Mouse (Mus musculus) midbrain, embryonic 16.5 days (tissue): Measurements from ENCODE around the gene Dync2h1. TPM values are rescaled to one million over a fixed set of nuclear protein-coding genes. Genes with fewer than 3 reads are reported as not detected.

Source experiments
- ATAC-seq: fragments of 200-750 bp; cut with Nextera tagmentation; 2 replicates; pipeline ENCODE4 v1.8.0; 2017; ENCODE audit warnings: moderate TSS enrichment
- H3K27ac ChIP-seq: fragments of 300-500 bp; sonication (generic); 2 replicates; pipeline ENCODE4 v1.5.1; 2014; ENCODE audit warnings: mild to moderate bottlenecking, low read length, mixed read lengths
- H3K27me3 ChIP-seq: fragments of 300-500 bp; sonication (generic); 2 replicates; pipeline ENCODE4 v1.6.1; 2014; ENCODE audit warnings: low read depth, low read length, mixed read lengths; ENCODE audit not compliant: control insufficient read depth, insufficient read depth
- H3K36me3 ChIP-seq: fragments of 300-500 bp; sonication (generic); 2 replicates; pipeline ENCODE4 v1.6.1; 2014; ENCODE audit warnings: mild to moderate bottlenecking, low read length, moderate library complexity, mixed read lengths; ENCODE audit not compliant: control insufficient read depth, insufficient read depth
- H3K4me1 ChIP-seq: fragments of 300-500 bp; sonication (generic); 2 replicates; pipeline ENCODE4 v1.6.1; 2014; ENCODE audit warnings: mild to moderate bottlenecking, low read length, mixed read lengths; ENCODE audit not compliant: control insufficient read depth, insufficient read depth
- H3K4me2 ChIP-seq: fragments of 300-500 bp; sonication (generic); 2 replicates; pipeline ENCODE4 v1.6.1; 2014; ENCODE audit warnings: mild to moderate bottlenecking, low read length, mixed read lengths
- H3K4me3 ChIP-seq: fragments of 300-500 bp; sonication (generic); 2 replicates; pipeline ENCODE4 v1.5.1; 2014; ENCODE audit warnings: low read depth, mild to moderate bottlenecking, low read length, moderate library complexity, mixed read lengths
- H3K9ac ChIP-seq: fragments of 300-500 bp; sonication (generic); 2 replicates; pipeline ENCODE4 v1.6.1; 2014; ENCODE audit warnings: low read depth, low read length, mixed read lengths
- H3K9me3 ChIP-seq: fragments of 300-500 bp; sonication (generic); replicated peaks from 2 replicates; pipeline ENCODE4 v1.6.1; 2014; ENCODE audit warnings: mild to moderate bottlenecking, low read length, mixed read lengths; ENCODE audit not compliant: control insufficient read depth, poor library complexity, severe bottlenecking
- WGBS: fragments of 180-500 bp; shearing (Covaris S2); extraction: QIAGEN DNeasy Blood & Tissue Kit; methylation state at CpG from one replicate; pipeline ENCODE4 v1.1.7; 2014; 5-methylcytosine and 5-hydroxymethylcytosine counted together
- polyA plus RNA-seq: library from polyadenylated mRNA; unstranded; fragments of >200 nt; fragmentation: Nextera tagmentation; extraction: Ambion mirVana; gene quantifications from 2 replicates; pipeline ENCODE4 v1.2.1, GENCODE M21; 2015

The Dync2h1 gene
- polyA plus RNA-seq, 1 experiment from 2014 or later = 20.9 TPM

- WGBS = 87% methylated on average over 3 of the region's 3 CpGs
- no peaks in the 10 kb centered on the region for H3K27me3 ChIP-seq
- H3K9me3 ChIP-seq = no peaks in the 10 kb centered on the region
- no peak for ATAC-seq
- H3K4me2 ChIP-seq = no peak overlapping the region
- no peak overlapping the region for H3K27ac ChIP-seq
- peaks cover 8% of the 10 kb centered on the region for H3K36me3 ChIP-seq
- no peaks in the 10 kb centered on the region for H3K4me1 ChIP-seq
- no peak overlapping the region for H3K9ac ChIP-seq
- H3K4me3 ChIP-seq = no peak overlapping the region
Observed at GRCm38 (mm10) chr9:7070846-7071245, 113.4 kb downstream of the Dync2h1 start.

GRCm38 (mm10) chr9:7050588-7050987, 133.7 kb downstream of the Dync2h1 start:
- Histone ChIP-seq H3K4me3 (no peak overlapping the region), H3K27me3 (no peaks in the 10 kb centered on the region), H3K4me2 (no peak overlapping the region), H3K36me3 (peaks cover 9% of the 10 kb centered on the region; the same call in 1 of the 2 replicates), H3K4me1 (no peaks in the 10 kb centered on the region), H3K9ac (no peak overlapping the region), H3K9me3 (no peaks in the 10 kb centered on the region), H3K27ac (no peak overlapping the region)
- ATAC-seq = no peak
- WGBS = 86% methylated on average over 3 of the region's 3 CpGs

- 95% methylated on average over 5 of the region's 5 CpGs for WGBS
- H3K4me3 ChIP-seq = no peak overlapping the region
- no peak for ATAC-seq
- peaks cover 18% of the 10 kb centered on the region for H3K36me3 ChIP-seq
- H3K4me1 ChIP-seq = no peaks in the 10 kb centered on the region
- H3K9me3 ChIP-seq = no peaks in the 10 kb centered on the region
- no peaks in the 10 kb centered on the region for H3K27me3 ChIP-seq
- H3K27ac ChIP-seq = no peak overlapping the region
- no peak overlapping the region for H3K9ac ChIP-seq
- H3K4me2 ChIP-seq = no peak overlapping the region
Observed at GRCm38 (mm10) chr9:7042635-7043273, 141.5 kb downstream of the Dync2h1 start.

GRCm38 (mm10) chr9:7041231-7041630, 143.0 kb downstream of the Dync2h1 start:
- Histone ChIP-seq H3K4me2 (no peak overlapping the region), H3K9ac (no peak overlapping the region), H3K4me1 (no peaks in the 10 kb centered on the region), H3K27me3 (no peaks in the 10 kb centered on the region), H3K4me3 (no peak overlapping the region), H3K36me3 (peaks cover 16% of the 10 kb centered on the region), H3K9me3 (no peaks in the 10 kb centered on the region), H3K27ac (no peak overlapping the region)
- 92% methylated on average over 5 of the region's 5 CpGs for WGBS
- ATAC-seq = no peak

- H3K9me3 ChIP-seq = no peaks in the 10 kb centered on the region
- H3K27me3 ChIP-seq = no peaks in the 10 kb centered on the region
- no peak overlapping the region for H3K27ac ChIP-seq
- no peak overlapping the region for H3K4me2 ChIP-seq
- H3K36me3 ChIP-seq = peaks cover 16% of the 10 kb centered on the region
- H3K9ac ChIP-seq = no peak overlapping the region
- no peak for ATAC-seq
- 96% methylated on average over 2 of the region's 2 CpGs for WGBS
- no peak overlapping the region for H3K4me3 ChIP-seq
- H3K4me1 ChIP-seq = no peaks in the 10 kb centered on the region
Observed at GRCm38 (mm10) chr9:7032553-7032952, 151.7 kb downstream of the Dync2h1 start.

- H3K9ac ChIP-seq = no peak overlapping the region
- H3K27me3 ChIP-seq = no peaks in the 10 kb centered on the region
- H3K36me3 ChIP-seq = 0 out of 2 replicates have a peak, but pooled peaks cover 2% of the 10 kb centered on the region
Observed at GRCm38 (mm10) chr9:7015600-7015999, 168.6 kb downstream of the Dync2h1 start.

GRCm38 (mm10) chr9:7014733-7015132, 169.5 kb downstream of the Dync2h1 start:
- no peak overlapping the region for H3K4me3 ChIP-seq
- H3K9ac ChIP-seq = no peak overlapping the region
- no peak for ATAC-seq
- H3K4me1 ChIP-seq = no peaks in the 10 kb centered on the region
- 0 out of 2 replicates have a peak, but pooled peaks cover 2% of the 10 kb centered on the region for H3K36me3 ChIP-seq
- H3K27me3 ChIP-seq = no peaks in the 10 kb centered on the region
- no peak overlapping the region for H3K27ac ChIP-seq
- WGBS = 96% methylated on average over 1 of the region's 1 CpGs
- H3K9me3 ChIP-seq = no peaks in the 10 kb centered on the region
- H3K4me2 ChIP-seq = no peak overlapping the region

More at GRCm38 (mm10) chr9:7015600-7015999, 168.6 kb downstream of the Dync2h1 start:
- ATAC-seq = no peak
- H3K27ac ChIP-seq = no peak overlapping the region
- no peaks in the 10 kb centered on the region for H3K9me3 ChIP-seq
- H3K4me1 ChIP-seq = no peaks in the 10 kb centered on the region
- no peak overlapping the region for H3K4me3 ChIP-seq
- no peak overlapping the region for H3K4me2 ChIP-seq

- WGBS = 86% methylated on average over 3 of the region's 3 CpGs
- H3K4me2 ChIP-seq = no peak overlapping the region
- no peaks in the 10 kb centered on the region for H3K9me3 ChIP-seq
- H3K9ac ChIP-seq = no peak overlapping the region
- H3K27ac ChIP-seq = no peak overlapping the region
- H3K36me3 ChIP-seq = 0 out of 2 replicates have a peak, but pooled peaks cover 8% of the 10 kb centered on the region
- H3K4me1 ChIP-seq = no peaks in the 10 kb centered on the region
- no peaks in the 10 kb centered on the region for H3K27me3 ChIP-seq
- no peak for ATAC-seq
- H3K4me3 ChIP-seq = no peak overlapping the region
Observed at GRCm38 (mm10) chr9:7009785-7010184, 174.5 kb downstream of the Dync2h1 start.

- Histone ChIP-seq H3K9me3 (no peaks in the 10 kb centered on the region), H3K9ac (no peak overlapping the region), H3K27me3 (no peaks in the 10 kb centered on the region), H3K27ac (no peak overlapping the region), H3K4me1 (no peaks in the 10 kb centered on the region), H3K4me2 (no peak overlapping the region), H3K36me3 (peaks cover 9% of the 10 kb centered on the region), H3K4me3 (no peak overlapping the region)
- ATAC-seq = no peak
- WGBS = 58% methylated on average over 2 of the region's 2 CpGs
Observed at GRCm38 (mm10) chr9:6994865-6995264, 189.4 kb downstream of the Dync2h1 start.
